Mouse (Mus musculus): ENCODE results near the gene Nkx2-3. TPM values are rescaled to one million over a fixed set of nuclear protein-coding genes. Genes with fewer than 3 reads are reported as not detected.

Nkx2-3 gene
- polyA plus RNA-seq, 1 experiment from 2014 or later = 3.6 TPM

GRCm38 (mm10) chr19:43598741-43599660, 13.1 kb upstream of the Nkx2-3 start:
- no peak overlapping the region for H3K4me3 ChIP-seq
- no peak for ATAC-seq (replicated peaks)
- no peak overlapping the region for H3K4me2 ChIP-seq (replicated peaks)
- peaks cover 96% of the 10 kb centered on the region for H3K27me3 ChIP-seq
- H3K4me1 ChIP-seq = peaks cover 3% of the 10 kb centered on the region; the same call in 1 of the 2 replicates
- H3K9ac ChIP-seq (replicated peaks) = no peak overlapping the region
- H3K36me3 ChIP-seq = no peaks in the 10 kb centered on the region
- 3% methylated on average over 24 of the region's 25 CpGs for WGBS
- no peak overlapping the region for H3K27ac ChIP-seq (replicated peaks)
- H3K9me3 ChIP-seq = no peaks in the 10 kb centered on the region

DNA sequence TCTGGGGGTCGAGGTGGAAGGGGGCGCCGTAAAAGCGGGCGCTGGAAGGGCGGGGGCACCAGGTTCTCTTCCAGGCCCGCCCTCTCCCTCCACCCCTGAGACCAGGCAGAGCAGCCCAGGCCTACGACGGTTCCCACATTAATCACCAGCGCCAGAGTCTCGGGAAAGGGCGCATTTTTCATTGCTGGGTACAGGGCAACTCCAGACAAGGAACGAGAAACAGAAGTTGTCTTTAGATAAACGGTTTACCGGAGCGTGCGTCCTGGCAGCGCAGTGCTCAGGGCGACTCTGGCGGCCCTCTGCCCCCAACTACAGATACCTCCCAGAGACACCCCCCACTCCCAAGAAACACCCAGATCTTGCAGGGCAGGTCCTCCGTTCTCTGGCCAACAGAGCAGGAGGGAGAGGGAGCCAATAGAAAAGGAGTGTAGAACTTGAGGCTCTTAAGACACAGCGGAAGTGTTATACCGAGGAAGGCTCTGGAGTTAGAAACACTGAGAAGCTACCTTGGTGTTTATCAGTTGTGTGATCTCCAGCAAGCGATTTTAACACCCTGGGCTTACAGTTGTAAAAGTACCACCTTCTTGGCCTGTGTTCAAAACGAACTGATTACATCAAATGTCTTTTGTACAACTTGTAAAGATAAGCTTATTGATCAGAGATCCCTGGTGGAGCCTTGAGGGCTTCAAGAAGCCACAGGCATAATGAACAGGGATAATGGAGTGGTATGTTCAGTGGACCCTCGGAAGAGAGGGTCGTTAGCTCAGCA, 12.2 kb upstream of the Nkx2-3 start:
- H3K4me1 ChIP-seq = peaks cover 3% of the 10 kb centered on the region; the same call in 1 of the 2 replicates
- under 1% methylated on average over 27 of the region's 27 CpGs for WGBS
- H3K4me2 ChIP-seq (replicated peaks) = no peak overlapping the region
- no peak overlapping the region for H3K27ac ChIP-seq (replicated peaks)
- no peak for ATAC-seq (replicated peaks)
- peaks cover 99% of the 10 kb centered on the region for H3K27me3 ChIP-seq
- H3K36me3 ChIP-seq = no peaks in the 10 kb centered on the region
- H3K9ac ChIP-seq (replicated peaks) = no peak overlapping the region
- H3K9me3 ChIP-seq = no peaks in the 10 kb centered on the region
- no peak overlapping the region for H3K4me3 ChIP-seq

- no peak overlapping the region for H3K4me2 ChIP-seq (replicated peaks)
- H3K4me1 ChIP-seq = peaks cover 3% of the 10 kb centered on the region; the same call in 1 of the 2 replicates
- no peaks in the 10 kb centered on the region for H3K36me3 ChIP-seq
- H3K9me3 ChIP-seq = no peaks in the 10 kb centered on the region
- ATAC-seq (replicated peaks) = no peak
- H3K4me3 ChIP-seq = no peak overlapping the region
- no peak overlapping the region for H3K9ac ChIP-seq (replicated peaks)
- H3K27ac ChIP-seq (replicated peaks) = no peak overlapping the region
- 1% methylated on average over 33 of the region's 33 CpGs for WGBS
- peaks cover 99% of the 10 kb centered on the region for H3K27me3 ChIP-seq
These were observed 11.4 kb upstream of the Nkx2-3 start for GRCm38 (mm10) chr19:43600545-43601331.

DNA sequence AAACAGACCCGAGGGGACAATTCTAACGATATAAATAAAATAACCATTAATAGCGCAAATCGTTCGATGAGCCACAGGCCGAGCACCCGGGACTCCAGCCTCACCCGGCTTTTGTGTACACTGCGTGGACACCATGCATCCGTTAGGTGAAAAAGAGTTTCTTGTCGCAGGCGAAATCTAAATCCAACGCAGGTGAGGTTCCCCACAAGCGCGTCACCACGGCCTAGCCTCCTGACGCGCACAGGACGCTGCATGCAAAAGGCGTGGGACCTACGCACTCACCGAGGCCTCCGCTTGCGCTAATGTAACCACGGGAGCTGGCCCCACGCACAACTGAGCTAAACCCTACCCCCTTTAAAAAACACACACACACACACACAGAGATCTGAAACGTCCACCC, 10.7 kb upstream of the Nkx2-3 start:
- no peak overlapping the region for H3K9ac ChIP-seq (replicated peaks)
- ATAC-seq (replicated peaks) = no peak
- under 1% methylated on average over 27 of the region's 27 CpGs for WGBS
- H3K4me3 ChIP-seq = no peak overlapping the region
- H3K27me3 ChIP-seq = peaks cover 99% of the 10 kb centered on the region
- no peak overlapping the region for H3K4me2 ChIP-seq (replicated peaks)
- peaks cover 3% of the 10 kb centered on the region; the same call in 1 of the 2 replicates for H3K4me1 ChIP-seq
- no peak overlapping the region for H3K27ac ChIP-seq (replicated peaks)
- no peaks in the 10 kb centered on the region for H3K36me3 ChIP-seq
- H3K9me3 ChIP-seq = no peaks in the 10 kb centered on the region

GRCm38 (mm10) chr19:43601996-43602590, 10.0 kb upstream of the Nkx2-3 start:
- Histone ChIP-seq H3K4me3 (no peak overlapping the region), H3K27ac (replicated peaks) (no peak overlapping the region), H3K27me3 (peaks cover 99% of the 10 kb centered on the region), H3K9me3 (no peaks in the 10 kb centered on the region), H3K9ac (replicated peaks) (no peak overlapping the region), H3K36me3 (no peaks in the 10 kb centered on the region), H3K4me2 (replicated peaks) (no peak overlapping the region), H3K4me1 (peaks cover 3% of the 10 kb centered on the region; the same call in 1 of the 2 replicates)
- ATAC-seq (replicated peaks) = no peak
- WGBS = 2% methylated on average over 12 of the region's 12 CpGs

- Histone ChIP-seq H3K9me3 (no peaks in the 10 kb centered on the region), H3K36me3 (no peaks in the 10 kb centered on the region), H3K9ac (replicated peaks) (no peak overlapping the region), H3K4me2 (replicated peaks) (no peak overlapping the region), H3K27ac (replicated peaks) (no peak overlapping the region), H3K4me1 (peaks cover 3% of the 10 kb centered on the region; the same call in 1 of the 2 replicates), H3K27me3 (peaks cover 95% of the 10 kb centered on the region), H3K4me3 (no peak overlapping the region)
- no peak for ATAC-seq (replicated peaks)
- 4% methylated on average over 5 of the region's 5 CpGs for WGBS
These were observed 8.6 kb upstream of the Nkx2-3 start for GRCm38 (mm10) chr19:43603521-43603920.

DNA sequence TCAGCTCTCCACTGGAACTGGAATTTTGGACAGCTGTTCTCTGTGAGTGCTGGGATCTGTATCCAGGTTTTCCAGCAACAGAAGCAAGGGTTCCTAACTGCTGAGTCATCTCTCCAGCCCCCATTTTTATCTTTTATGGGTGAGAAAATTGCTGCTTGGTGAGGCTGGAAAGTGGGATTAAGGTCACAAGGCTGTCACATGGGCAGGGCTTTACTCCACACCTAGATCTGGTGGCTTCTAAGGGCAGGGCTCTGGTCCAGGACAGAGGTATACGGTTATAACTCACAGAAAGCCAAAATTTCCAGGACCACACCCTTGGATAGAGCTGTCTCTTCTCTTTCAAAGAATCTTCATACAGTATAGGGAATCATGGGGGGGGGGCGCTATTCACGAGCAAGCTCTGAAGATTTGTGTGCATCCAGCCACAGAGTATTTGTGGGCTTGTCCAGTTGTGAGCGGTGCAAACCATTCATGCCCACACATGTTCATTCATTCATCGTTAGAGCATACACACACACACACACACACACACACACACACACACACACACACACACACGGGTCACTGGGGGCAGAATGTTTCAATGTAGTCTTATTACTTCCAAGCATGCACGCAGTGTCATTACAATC, 7.5 kb upstream of the Nkx2-3 start:
- H3K27me3 ChIP-seq = peaks cover 91% of the 10 kb centered on the region
- no peaks in the 10 kb centered on the region for H3K9me3 ChIP-seq
- no peak overlapping the region for H3K9ac ChIP-seq (replicated peaks)
- H3K4me2 ChIP-seq (replicated peaks) = no peak overlapping the region
- H3K27ac ChIP-seq (replicated peaks) = no peak overlapping the region
- no peak overlapping the region for H3K4me3 ChIP-seq
- peaks cover 2% of the 10 kb centered on the region; the same call in 1 of the 2 replicates for H3K4me1 ChIP-seq
- WGBS = 3% methylated on average over 7 of the region's 7 CpGs
- no peaks in the 10 kb centered on the region for H3K36me3 ChIP-seq
- ATAC-seq (replicated peaks) = no peak

DNA sequence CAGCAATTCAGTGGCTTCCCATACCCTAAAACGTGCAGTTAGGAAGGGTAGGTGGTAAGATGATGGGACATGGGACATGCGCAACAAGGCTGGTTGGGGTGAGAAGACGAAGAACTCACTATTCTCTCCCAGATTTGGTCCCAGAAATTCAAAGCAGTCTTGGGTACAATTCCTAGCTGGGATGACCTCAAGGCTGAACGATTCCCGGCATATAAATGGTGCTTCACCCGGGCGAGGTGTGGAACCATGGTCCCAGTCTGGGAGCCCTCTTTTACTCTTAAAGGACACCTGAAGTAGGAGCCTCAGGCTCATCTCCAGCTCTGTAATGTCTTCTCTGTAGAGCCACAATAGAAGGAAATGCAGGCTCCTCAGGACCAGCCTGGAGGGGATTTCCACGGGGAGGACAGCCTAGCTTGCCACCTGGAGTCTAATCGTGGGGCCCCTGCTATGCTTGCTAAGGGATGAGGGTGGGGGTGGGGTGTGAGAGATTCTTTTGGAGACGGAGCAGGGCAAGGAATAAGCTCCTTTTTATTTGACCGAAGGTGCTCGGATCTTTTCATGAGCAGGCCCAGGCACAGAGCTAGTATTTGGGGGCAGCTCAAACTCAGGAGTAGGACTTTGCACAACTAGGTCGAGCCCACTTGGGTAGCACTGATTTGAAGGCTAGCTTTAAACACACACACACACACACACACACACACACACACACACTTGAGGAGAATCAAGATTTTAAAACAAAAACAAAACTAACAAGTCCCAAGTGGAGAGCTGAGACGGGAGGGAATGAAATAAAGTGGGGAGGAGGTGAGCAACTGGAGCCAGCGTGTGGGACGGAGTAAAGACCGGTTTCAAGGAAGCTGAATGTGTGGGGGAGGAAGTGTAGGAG, 6.2 kb upstream of the Nkx2-3 start:
- no peaks in the 10 kb centered on the region for H3K9me3 ChIP-seq
- WGBS = 2% methylated on average over 17 of the region's 17 CpGs
- H3K4me2 ChIP-seq (replicated peaks) = no peak overlapping the region
- peaks cover 90% of the 10 kb centered on the region for H3K27me3 ChIP-seq
- H3K4me1 ChIP-seq = peaks cover 6% of the 10 kb centered on the region
- no peak overlapping the region for H3K27ac ChIP-seq (replicated peaks)
- no peak overlapping the region for H3K9ac ChIP-seq (replicated peaks)
- H3K4me3 ChIP-seq = no peak overlapping the region
- no peak for ATAC-seq (replicated peaks)
- no peaks in the 10 kb centered on the region for H3K36me3 ChIP-seq

DNA sequence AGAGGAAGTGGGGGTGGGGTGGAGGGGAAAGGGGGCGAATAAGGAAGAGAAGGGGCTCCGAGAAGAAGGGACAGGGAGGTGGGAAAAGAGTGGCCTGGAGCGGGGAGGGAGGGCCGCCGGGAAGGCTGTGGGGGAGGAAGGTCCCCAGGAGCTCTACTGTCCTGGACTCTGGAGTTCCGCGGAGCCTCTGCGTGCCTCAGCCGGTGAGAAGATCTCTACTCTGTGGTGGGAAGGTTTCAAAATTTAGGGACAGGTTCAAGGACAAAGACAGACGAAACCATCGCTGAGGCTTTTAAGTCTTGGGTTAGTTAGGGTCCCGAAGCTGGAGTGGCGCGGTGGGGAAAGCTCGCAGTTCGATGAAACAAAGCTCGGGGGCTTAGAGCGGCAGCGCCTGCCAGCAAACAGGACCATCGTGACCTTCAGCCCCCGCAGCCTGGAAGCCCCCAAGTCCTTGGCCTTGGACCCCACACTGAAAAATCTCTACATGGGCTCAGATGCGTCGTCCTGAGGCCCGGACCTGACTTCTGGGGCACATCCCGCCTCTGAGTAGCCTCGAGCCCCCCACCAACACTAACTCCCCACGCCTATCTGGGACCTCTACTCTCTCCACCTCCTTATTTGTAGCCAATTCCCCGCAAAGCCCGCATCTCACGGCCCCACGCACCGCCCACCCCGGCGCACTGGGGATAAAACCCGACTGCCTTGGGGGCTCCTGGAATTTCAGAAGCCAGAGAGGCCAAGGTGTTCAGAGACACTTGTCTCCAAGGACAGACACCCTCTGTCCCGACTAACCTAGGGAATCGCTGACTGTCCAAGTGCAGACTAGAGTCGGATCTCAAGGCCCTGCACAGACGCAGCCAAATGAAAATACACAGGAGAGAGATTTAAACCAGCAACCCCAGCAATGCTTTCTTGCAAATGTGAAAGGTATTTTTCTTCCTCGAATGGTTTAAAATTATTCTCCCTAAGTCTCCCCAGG, 5.3 kb upstream of the Nkx2-3 start:
- Histone ChIP-seq H3K9me3 (no peaks in the 10 kb centered on the region), H3K4me1 (peaks cover 6% of the 10 kb centered on the region), H3K9ac (replicated peaks) (no peak overlapping the region), H3K4me2 (replicated peaks) (no peak overlapping the region), H3K4me3 (no peak overlapping the region), H3K36me3 (no peaks in the 10 kb centered on the region), H3K27me3 (peaks cover 89% of the 10 kb centered on the region), H3K27ac (replicated peaks) (no peak overlapping the region)
- under 1% methylated on average over 40 of the region's 40 CpGs for WGBS
- ATAC-seq (replicated peaks) = no peak

All from forebrain, embryonic 15.5 days (tissue).